Mouse (Mus musculus) G1E (cell line): ENCODE data around the gene Myo3b.

ENCODE experiments used
- CTCF ChIP-seq: IDR thresholded peaks from 2 replicates; pipeline ENCODE4 v1.5.1; 2012; ENCODE audit warnings: low read depth, low read length, inconsistent platforms, mixed read lengths
- GATA1 ChIP-seq: IDR thresholded peaks from 2 replicates; pipeline ENCODE4 v1.6.1; 2012; ENCODE audit warnings: borderline replicate concordance, low read length, inconsistent platforms, mixed read lengths

GRCm38 (mm10) chr2:70065729-70066300, 26.9 kb downstream of the Myo3b start:
- no peak for TF ChIP-seq CTCF
- TF ChIP-seq GATA1, result no peak
